Mouse (Mus musculus) natural killer cell, adult 2 months (primary cell): ENCODE measurements around the gene Wsb2.
"Not testable (repeated sequence)": the region's sequence is repeated elsewhere in the genome, so short reads cannot be mapped to it uniquely, and the experiment has no call there.

Experiments
- DNase-seq, 2 experiments: peaks; one replicate each; pipeline ENCODE4 v3.0.0; 2022; ENCODE audit warnings: low spot score in 2 of 2

Gene Wsb2

DNA sequence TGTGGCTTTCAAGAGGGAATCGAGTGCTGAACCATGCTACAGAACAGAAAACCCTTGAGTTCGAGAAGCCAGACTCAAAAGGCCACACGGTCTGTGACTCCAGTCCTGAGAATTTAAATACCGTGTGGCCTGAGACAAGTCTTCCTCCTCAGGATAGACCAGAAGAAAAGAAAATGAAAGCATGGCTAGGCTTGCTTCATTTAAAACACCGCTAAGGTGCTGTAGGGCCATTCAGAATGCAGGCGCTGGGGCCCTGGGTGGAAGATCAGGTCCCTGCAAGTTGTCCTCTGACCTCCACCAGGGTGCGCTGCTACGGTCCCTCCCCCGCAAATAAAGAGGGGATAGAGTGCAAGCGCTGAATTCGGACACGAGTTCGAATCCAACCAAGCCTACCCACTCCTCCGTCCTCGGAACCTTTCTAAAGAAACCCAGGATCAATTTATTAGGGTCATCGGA is 31.2 kb downstream of the Wsb2 start:
- peak; percentile 61 to 66 for DNase-seq

GRCm38 (mm10) chr5:117388877-117389276 is 31.8 kb downstream of the Wsb2 start, which contains the start of gene Rfc5:
Gene Rfc5, minus strand, starts transcription at chr5:117389047.
- peak; percentile 95 for DNase-seq

- no peak for DNase-seq
These were observed 33.8 kb downstream of the Wsb2 start for GRCm38 (mm10) chr5:117390895-117391294.

- no peak for DNase-seq
These were observed 38.7 kb downstream of the Wsb2 start for GRCm38 (mm10) chr5:117395834-117396233.

DNA sequence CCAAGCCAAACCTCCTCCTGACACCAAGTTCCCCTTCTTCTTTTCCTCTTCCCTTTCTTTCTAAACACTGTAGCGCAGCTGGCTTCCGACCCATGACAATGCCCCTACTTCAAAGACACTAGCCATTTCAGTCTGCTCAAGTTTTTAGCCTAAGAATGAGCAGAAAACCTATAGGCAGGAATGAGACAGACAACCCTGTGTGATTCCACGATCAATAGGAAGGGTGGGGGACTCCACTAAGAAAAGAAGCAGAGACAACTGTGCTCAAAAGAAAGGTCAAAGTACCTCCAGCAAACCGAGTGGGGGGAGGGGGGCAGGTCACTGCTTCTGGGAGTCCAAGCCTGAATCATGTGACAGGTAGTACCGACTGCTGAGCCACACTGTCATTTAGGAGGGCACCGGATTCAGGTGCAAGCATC is 39.5 kb downstream of the Wsb2 start:
- DNase-seq = no peak

- no peak for DNase-seq
These were observed 40.3 kb downstream of the Wsb2 start for GRCm38 (mm10) chr5:117397371-117397770.

GRCm38 (mm10) chr5:117398007-117398550 is 41.0 kb downstream of the Wsb2 start:
- no peak for DNase-seq

- no peak for DNase-seq
These were observed 42.2 kb downstream of the Wsb2 start for GRCm38 (mm10) chr5:117399281-117399680.

DNA sequence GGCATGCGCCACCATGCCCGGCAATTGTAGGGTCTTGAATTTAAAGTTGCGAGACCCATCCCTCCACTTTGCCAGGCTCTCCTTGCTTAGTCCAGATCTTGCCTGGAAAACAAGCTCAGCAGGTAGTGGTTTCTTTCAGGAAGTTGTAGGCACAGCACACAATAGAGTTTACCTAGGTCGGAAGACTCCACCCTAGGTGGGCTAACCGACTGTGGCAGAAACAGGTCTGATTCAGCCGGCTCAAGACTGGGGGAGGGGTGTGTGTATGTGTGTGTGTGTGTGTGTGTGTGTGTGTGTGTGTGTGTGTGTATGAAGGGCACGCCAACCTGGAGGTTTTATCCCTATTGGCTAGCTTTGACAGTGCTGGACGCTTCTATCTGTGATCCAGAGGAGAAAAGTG is 46.5 kb downstream of the Wsb2 start:
- no peak for DNase-seq

GRCm38 (mm10) chr5:117404671-117405070 is 47.6 kb downstream of the Wsb2 start:
- DNase-seq = not testable (repeated sequence)

DNA sequence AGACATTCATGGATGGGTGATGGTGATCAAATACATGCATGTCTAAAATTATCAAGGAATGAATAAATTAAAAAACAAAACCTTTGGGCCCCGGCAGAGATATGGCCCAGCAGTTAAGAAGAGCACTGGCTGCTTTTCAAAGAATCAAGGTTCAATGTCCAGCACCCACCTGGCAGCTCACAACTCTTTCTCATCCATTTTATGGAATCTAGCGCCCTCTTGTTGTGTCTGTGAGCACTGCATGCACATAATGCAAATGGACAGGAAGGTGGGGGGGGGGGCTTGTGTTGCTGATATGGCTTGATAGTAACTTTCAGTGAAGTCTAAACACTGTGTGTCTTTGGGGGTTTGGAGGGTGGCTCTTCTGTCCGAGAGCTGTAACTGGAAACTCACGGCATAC is 51.1 kb downstream of the Wsb2 start:
- peak; percentile 19 to 40 for DNase-seq

DNA sequence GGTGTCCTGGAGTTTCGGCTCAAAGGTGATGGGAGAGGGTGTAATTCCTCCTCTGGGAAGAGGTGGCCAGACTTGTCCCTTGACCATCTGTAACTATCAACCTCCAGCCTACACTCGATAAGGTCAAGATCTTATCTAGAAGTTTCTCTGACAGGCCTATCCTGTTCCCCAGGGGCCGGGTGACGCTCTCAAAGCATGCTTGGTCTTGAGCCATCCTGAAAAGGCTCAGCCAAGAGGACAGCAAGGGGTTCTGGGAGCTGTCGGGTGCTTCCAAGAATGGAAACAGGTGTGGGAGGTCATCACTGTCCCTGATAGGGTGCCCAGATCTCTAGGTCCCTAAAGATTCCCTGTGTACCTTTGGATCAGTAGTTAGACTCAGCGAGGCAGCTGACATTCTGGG is 52.3 kb downstream of the Wsb2 start:
- DNase-seq = no peak

DNA sequence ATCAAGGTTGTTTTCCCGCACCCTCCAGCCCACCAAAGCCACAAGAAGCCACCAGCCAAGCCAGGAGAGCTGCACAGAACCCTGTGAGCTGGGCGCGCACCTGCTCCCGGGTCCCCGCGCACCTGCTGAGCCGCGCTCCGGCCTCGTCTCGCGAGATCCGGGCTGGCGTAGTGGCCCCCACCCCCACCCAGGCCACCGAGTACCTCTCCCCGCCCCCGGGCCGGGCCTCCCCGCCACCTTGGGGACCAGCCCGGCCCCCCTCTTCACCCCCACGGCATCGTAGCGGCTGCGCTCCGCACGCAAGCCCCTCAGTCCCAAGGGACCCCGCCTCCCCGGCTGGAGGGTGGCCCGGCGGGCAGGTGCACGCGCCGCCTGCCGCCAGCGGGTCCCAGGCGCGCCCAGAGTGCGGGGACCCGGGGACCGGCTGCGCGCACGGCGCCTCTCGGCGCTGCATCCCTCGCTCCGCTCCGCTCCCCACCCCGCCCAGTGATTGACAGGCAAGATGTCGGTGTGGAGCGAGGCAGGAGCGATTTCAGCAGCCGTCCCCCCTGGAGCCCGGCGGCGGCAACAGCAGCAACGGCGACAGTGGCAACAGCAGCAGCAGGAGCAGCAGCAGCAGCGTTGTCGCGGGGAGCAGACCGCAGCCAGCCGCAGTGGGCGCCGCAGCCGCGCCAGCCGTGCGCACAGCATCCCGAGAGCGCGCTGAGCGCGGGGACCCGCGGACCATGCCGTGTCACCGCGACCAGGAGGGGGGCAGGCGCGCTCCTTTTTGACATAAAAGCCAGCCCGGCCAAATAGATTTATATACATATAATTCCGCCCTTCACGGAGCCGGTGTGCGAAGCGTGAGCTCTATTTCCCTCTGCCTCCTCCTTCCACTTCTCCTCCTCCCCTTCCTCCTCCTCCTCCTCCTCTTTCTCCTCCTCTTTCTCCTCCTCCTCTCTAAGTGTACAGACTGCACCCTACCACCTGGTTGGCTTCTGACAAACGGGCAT is 56.7 kb downstream of the Wsb2 start, which contains the start of gene Ksr2:
Gene Ksr2 (plus strand): TSS at position 494 of the 995 bp plus-strand sequence.
- DNase-seq = peak in 1 of 2 experiments; percentile 5

GRCm38 (mm10) chr5:117414611-117415010 is 57.5 kb downstream of the Wsb2 start:
- no peak for DNase-seq

DNA sequence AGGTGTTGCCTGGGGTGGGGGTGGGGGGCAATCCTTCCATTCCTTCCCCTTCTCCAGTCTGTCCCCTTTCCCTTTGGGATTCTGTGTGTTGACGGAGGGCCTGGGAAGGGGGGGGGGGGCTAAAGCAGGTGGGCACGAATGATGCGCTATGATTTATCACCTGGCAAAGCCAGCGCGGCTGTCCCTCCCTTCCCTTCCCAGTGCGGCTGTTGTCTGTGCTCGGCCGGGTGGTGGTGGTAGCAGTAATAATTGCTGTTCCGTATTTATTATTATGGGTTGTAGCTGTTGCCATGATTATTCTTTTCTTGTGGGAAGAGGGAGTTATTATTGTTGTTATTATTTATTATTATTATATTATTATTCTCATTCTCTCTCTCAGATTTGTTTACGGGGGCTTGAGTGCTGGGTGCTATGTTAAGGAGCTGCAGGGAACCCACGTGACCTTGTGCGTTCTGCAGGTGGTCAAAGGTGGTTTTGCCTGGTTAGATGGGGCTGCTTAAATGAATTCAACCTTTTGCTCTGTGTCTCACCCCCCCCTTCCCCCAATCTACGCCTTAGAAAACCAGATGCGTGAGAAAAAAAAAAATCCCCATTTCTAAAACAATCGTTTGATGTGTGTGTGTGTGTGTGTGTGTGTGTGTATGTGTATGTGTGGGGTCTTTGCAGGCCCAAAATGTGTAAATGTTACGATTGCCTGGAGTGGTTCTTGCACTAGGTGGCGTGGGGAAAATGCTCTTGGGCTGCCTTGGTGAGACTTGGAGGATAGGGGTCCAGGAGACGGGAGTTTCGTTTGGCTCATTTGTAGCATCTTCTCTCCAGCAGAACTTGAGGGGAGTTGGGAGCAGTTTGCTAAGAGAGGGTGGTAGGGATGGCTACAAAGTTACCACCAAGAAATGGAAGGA is 58.2 kb downstream of the Wsb2 start:
- no peak for DNase-seq

DNA sequence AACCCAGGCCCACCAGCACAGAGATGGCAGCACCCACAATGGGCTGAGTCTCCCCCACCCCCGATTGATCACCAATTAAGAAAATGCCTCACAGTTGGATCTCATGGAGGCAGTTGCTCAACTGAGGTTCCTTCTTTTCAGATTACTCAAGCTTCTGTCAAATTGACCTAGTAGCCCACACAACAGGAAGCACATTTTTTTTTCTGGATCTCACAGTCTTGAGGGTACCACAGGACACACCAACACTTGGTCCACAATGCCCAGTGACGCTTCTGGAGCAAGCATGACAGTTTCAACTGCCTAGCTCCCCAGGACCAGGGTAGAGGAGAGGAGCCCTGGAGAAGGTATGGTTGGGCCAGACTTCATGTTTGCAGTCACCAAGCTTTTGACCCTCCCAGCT is 60.3 kb downstream of the Wsb2 start:
- DNase-seq = no peak
